Mouse (Mus musculus) WW6 (cell line): ENCODE data around the gene Fxyd6.

Experiments used
- DNase-seq: peaks from one replicate; pipeline ENCODE4 v3.0.0-alpha.2; 2013; ENCODE audit warnings: low read depth, low spot score

Fxyd6 gene

DNA sequence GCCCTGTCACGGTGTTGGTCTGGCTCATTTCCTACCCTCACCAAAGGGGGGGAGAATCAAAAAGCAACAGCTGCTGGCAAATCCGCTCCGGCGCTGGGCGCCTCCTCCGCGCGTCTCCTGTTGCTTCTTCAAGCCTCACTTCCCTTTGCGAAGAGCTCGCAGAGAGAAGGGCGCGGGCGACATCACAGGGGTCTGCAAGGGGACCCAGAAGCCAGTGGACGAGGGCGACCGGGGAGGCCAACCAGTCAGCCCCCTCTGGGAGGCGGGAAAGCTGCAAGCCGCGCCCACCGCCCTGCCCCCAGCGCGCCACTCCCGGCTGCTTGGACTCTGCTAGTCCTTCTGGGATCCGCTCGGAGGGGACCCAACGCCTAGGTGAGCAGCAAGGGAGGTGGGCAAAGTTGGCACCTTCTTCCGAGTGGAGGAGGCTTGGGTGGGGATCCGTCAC lies at the start of gene Fxyd6:
TSS of gene Fxyd6 (plus strand) at position 69 of the 445 bp plus-strand sequence.
- no peak for DNase-seq

DNA sequence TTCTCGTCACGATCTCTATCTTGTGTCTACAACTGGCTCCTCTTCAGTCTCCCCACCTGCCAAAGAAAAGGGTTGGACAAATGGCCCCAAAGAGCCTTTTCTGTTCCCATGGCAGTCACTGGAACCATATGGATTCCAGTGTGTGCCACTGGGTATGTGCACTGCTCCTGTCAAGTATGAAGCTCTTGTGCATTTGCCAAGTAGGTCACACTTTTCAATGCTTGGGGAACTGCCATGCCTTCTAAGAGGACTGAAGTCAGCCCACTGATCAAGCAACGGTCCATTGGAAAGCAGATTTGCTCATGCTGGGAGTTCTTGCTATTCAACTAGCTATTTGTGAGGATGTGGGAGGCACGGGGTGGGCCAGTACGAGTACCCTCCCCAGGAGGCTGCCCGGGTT lies 48.5 kb upstream of the Fxyd6 start:
- DNase-seq, result no peak

- DNase-seq, result no peak
These were observed 48.0 kb upstream of the Fxyd6 start for GRCm38 (mm10) chr9:45321946-45322430.

DNA sequence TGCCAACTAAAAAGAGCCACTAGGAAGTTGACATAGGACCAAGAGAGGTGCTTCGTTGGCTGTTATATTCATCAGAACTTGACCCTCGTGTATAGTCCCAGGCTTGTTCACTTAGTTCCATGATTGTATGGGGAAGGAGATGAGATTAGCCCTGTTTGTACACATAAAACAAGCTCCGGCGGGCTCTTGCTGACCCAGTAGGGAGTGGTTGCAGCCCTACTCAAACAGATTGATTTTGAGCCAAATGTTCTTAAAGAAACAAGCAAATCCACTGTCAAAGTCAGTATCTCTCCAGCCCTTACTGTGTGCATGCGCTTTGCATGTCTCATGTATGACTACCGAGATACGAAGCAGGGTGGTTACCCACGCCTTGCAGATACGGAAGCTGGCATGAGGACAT lies 43.6 kb upstream of the Fxyd6 start:
- no peak for DNase-seq

- no peak for DNase-seq
These were observed 41.7 kb upstream of the Fxyd6 start for GRCm38 (mm10) chr9:45328263-45328662.

- DNase-seq, result no peak
These were observed 40.4 kb upstream of the Fxyd6 start for GRCm38 (mm10) chr9:45329577-45329976.

- no peak for DNase-seq
These were observed 32.6 kb upstream of the Fxyd6 start for GRCm38 (mm10) chr9:45337406-45337805.

DNA sequence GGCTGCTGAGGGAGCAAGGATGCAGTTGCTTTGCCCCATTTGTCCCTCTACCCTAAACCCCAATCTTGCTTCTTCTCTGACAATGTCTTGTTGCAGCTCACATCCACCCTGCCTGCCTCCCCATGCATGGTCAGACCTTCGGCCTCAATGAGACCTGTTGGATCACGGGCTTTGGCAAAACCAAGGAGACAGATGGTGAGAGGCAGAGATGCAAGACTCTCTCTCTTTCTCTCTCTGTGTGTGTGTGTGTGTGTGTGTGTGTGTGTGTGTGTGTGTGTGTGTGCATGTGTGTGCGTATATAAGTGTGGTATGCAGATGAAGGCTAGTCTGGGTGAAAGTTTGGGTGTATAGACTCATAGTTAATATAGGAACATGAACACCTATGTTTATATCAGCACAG lies 26.9 kb upstream of the Fxyd6 start:
- no peak for DNase-seq

DNA sequence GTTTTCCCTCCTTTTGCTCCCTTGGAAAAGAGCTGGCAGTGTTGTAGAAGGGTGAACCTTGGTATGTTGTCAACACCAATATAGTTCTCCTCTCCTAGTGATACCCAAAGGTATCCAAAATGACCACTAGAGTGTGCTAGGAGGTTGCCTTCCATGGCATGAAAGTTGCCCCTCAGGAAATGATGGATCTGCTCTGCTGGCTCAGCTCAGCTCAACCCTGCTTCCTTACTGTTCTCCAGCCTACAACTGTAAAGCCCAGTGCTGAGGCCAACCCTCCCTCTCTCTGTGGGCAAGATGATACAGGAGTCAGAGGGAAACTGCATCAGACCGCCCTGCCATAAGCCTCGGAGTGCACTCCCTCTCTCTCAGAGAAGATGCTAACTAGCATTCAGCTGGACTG lies 24.5 kb upstream of the Fxyd6 start:
- no peak for DNase-seq

GRCm38 (mm10) chr9:45346276-45346675 lies 23.7 kb upstream of the Fxyd6 start:
- DNase-seq, result no peak

DNA sequence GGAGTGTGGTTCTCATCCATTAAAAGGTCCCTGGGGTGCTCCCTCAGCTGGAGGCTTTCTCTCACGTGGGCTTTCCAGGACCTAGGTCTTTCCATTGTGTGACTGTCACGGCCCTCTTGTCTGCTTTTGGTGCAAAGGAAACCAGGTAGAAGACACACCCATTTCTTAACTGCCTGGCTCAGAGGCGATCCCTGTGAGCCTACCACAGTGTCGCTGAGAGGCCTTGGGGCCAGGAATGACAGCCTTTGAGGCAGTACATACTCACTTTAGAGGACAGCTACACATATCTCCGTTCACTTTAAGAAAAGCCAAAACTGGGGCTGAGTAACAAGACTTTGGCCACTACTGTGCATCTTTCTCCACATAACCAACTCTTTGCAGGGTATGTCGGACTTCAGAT lies 21.4 kb upstream of the Fxyd6 start:
- DNase-seq, result no peak

DNA sequence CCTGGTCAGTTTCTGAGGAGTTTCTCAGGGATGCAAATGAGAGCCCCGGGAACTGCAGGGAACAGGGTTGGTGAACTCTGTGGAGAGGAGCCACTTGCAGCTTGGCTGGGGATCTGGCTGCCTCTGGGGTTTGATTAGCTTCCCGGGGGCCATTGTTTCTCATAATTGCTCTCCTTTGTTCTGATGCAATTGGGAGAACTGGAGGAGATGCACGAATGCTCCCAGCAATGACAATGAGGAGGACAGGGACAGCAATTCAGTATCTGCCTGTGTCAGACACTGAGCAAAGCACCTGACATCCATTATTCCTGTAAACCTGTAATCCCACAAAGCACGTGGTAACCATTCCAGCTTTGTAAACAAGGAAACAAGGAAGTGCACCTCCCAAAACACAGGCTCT lies 20.8 kb upstream of the Fxyd6 start:
- DNase-seq, result peak; percentile 45

DNA sequence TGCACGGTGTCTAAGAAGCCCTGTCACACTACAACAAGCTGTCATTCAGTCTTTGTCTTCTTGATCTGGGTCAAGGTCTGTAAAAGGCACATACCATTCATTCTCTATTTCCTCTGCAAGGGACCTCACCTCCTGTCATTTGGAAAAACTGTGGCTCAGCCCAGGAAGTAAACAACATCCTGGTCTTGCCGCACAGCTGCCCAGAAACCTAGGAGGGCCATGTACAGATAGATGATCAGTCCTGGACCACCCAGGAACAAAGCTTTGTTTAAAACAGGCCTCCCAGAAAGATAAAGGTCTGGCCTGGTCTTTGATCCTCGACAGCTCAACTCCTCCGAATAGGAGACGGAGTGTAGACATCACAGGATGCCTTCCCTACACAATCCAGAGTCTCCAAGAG lies 20.1 kb upstream of the Fxyd6 start:
- DNase-seq, result no peak

DNA sequence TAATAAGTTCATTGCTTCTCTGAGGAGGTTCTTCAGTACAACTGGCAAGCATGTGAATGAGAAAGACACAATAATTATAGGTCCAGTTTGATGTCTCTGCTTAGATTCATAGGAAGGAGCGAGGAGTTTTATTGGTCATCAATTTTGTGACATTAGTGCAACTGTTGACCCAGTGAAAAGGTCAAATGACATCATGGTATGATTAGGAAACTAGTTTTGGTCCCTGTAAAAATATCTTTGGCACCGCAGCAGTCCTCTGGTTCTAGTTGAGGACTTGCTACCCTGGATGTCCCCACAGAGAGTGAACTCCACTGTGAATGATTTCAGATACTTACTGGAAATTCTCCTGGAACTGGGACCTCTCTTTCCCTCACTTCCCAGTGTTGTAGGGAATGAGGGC lies 14.8 kb upstream of the Fxyd6 start:
- no peak for DNase-seq

DNA sequence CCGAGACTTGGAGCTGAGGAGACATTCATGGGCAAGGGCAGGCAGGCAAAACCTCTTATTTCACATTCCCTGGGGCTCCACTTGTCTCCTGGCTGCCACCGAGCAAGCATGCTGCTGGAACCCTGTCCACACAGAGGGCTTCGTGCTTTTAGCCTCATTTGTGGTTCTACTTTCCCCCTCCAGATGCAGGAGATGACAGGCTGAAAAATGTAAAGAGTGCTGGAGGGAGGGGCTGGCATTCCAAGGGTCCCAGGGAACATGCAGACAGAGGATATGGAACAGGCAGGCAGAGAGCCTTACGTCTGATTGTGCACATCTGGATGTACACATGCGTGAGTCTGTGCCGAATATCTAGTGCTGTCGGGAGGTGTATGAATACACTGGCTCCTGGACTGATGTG lies 11.6 kb upstream of the Fxyd6 start:
- DNase-seq, result no peak

DNA sequence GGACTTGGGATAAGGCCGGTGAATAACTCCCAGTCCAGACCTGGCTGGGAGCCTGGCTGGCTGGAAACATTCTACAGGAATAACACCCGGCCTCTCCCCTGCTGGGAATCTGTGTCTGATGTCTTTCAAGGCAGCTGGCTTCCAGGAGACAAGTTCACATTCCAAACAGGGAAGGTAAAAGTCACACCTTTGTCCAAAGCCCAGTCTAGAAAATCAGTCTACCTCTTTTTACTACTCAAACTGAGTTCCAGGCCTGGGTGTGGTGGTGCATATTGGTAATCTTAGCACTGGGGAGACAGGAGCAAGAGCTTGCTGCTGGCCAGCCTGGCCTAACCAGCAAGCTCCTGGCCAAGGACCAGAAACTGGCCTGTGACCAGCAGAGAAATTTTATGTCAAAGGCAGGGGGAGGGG lies 7.9 kb upstream of the Fxyd6 start:
- no peak for DNase-seq

GRCm38 (mm10) chr9:45363639-45364214 lies 6.3 kb upstream of the Fxyd6 start:
- DNase-seq, result no peak

DNA sequence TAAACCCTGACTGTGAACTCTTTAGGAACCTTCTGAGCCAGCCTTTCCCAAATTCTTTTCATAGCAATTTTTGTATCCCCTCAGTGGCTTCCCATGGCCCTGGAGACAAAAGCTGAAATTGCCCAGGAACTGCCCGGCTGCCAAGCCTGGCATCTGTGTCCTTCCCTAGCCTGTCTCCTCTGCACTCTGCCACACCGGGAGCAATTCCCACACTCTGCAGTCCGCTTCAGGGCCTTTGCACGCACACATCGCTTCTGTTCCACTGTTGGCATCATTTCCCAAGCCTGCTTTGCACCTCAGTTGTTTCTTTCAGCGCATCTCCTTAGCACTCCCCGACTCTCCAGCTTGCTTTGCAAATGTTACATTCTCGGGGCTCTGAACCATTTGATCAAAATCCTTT lies 2.3 kb upstream of the Fxyd6 start:
- DNase-seq, result no peak

GRCm38 (mm10) chr9:45368341-45368901 lies 1.6 kb upstream of the Fxyd6 start:
- DNase-seq, result no peak

GRCm38 (mm10) chr9:45370616-45371336 lies 791 bp downstream of the Fxyd6 start:
- DNase-seq, result no peak

DNA sequence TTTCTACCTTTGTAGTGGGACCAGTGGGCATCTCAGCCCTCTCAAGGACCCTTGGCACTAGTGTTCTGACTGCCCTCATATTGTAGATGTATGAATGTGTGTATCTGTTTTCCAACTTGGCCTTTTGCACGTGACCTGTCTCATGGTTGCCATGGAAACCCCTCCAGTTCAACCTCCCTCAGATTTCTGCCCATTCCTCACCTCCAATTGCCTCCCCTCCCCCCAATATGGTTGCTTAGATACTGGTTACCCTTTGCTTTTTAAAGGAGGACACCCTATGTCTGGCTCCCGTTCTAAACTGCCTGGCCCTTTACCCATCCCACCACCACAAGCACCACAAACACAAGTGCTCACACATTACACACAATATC lies 1.3 kb downstream of the Fxyd6 start:
- no peak for DNase-seq

DNA sequence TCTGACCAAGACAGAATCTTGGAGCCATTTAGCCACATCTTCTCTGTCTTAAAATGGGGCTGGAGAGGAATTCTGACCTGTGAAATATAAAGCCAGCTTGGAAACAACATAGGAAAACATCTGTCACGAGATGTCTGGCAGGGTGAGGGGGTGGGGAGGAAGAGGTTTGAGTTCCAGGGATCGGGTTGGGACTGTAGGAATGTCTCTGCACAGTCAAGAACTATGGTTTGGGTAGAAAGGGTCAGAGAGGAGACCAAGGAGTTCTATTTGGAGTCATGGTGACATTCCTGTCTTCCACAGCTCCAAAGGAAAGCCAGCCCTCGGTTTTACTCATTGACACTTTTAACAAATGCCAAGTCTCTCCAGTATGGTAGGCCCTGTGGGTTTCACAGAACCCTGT lies 3.9 kb downstream of the Fxyd6 start:
- no peak for DNase-seq

- DNase-seq, result no peak
These were observed 5.1 kb downstream of the Fxyd6 start for GRCm38 (mm10) chr9:45374988-45375502.
